Mouse (Mus musculus) hindbrain, postnatal 0 days (tissue): ENCODE measurements around the gene Raph1. TPM values are rescaled to one million over a fixed set of nuclear protein-coding genes. Genes with fewer than 3 reads are reported as not detected.
A peak's percentile ranks its signal among the peaks of the same experiment; 100 is the strongest.

ENCODE experiments used
- ATAC-seq: fragments of 200-750 bp; cut with Nextera tagmentation; 2 replicates; pipeline ENCODE4 v1.8.0; 2017; ENCODE audit warnings: mild to moderate bottlenecking, moderate TSS enrichment, moderate library complexity
- DNase-seq: peaks from one replicate; pipeline ENCODE4 v3.0.0-alpha.2; 2015; ENCODE audit warnings: low spot score
- H3K27ac ChIP-seq: fragments of 300-500 bp; sonication (generic); 2 replicates; pipeline ENCODE4 v1.5.1; 2014; ENCODE audit warnings: mild to moderate bottlenecking
- H3K27me3 ChIP-seq: fragments of 300-500 bp; sonication (generic); 2 replicates; pipeline ENCODE4 v1.6.1; 2014; ENCODE audit warnings: low read length, mixed read lengths; ENCODE audit not compliant: insufficient read depth
- H3K36me3 ChIP-seq: fragments of 300-500 bp; sonication (generic); 2 replicates; pipeline ENCODE4 v1.6.1; 2014; ENCODE audit warnings: low read length, mixed read lengths; ENCODE audit not compliant: insufficient read depth
- H3K4me1 ChIP-seq: fragments of 300-500 bp; sonication (generic); 2 replicates; pipeline ENCODE4 v1.6.1; 2014; ENCODE audit warnings: antibody characterized with exemption, low read length, mixed read lengths; ENCODE audit not compliant: insufficient read depth
- H3K4me2 ChIP-seq: fragments of 300-500 bp; sonication (generic); 2 replicates; pipeline ENCODE4 v1.6.1; 2014; ENCODE audit warnings: low read depth, mild to moderate bottlenecking, low read length, moderate library complexity, mixed read lengths
- H3K4me3 ChIP-seq: fragments of 300-500 bp; sonication (generic); 2 replicates; pipeline ENCODE4 v1.5.1; 2014; ENCODE audit warnings: low read length
- H3K9ac ChIP-seq: fragments of 300-500 bp; sonication (generic); replicated peaks from 2 replicates; pipeline ENCODE4 v1.6.1; 2014; ENCODE audit warnings: mild to moderate bottlenecking, low read length, moderate library complexity, mixed read lengths
- H3K9me3 ChIP-seq: fragments of 300-500 bp; sonication (generic); 2 replicates; pipeline ENCODE4 v1.6.1; 2016; ENCODE audit warnings: low read length, mixed read lengths
- CTCF ChIP-seq: IDR thresholded peaks from 2 replicates; pipeline ENCODE4 v1.5.1; 2016; ENCODE audit warnings: antibody characterized with exemption, control low read depth, low read depth
- WGBS: fragments of 180-500 bp; shearing (Covaris S2); extraction: QIAGEN DNeasy Blood & Tissue Kit; methylation state at CpG from one replicate; pipeline ENCODE4 v1.1.7; 2014; 5-methylcytosine and 5-hydroxymethylcytosine counted together
- polyA plus RNA-seq: library from polyadenylated mRNA; unstranded; fragments of >200 nt; fragmentation: Nextera tagmentation; extraction: Ambion mirVana; gene quantifications from 2 replicates; pipeline ENCODE4 v1.2.1, GENCODE M21; 2015
- total RNA-seq: library from RNA; depleted of rRNA; stranded (reverse); fragments of >200 nt; gene quantifications from 2 replicates; pipeline ENCODE4 v1.2.3, GENCODE M21; 2014

Gene Raph1
- total and polyA plus RNA-seq, 2 experiments from 2014 or later: 18.7 to 31.0 TPM

- no peaks in the 10 kb centered on the region for H3K36me3 ChIP-seq
- ATAC-seq (no peak), DNase-seq (peak; percentile 63)
- no peaks in the 10 kb centered on the region for H3K9me3 ChIP-seq
- TF ChIP-seq CTCF: peak; percentile 71
- under 1% methylated on average over 13 of the region's 13 CpGs for WGBS
- H3K4me2 ChIP-seq: peak overlapping the region; percentile 83
- H3K27me3 ChIP-seq: no peaks in the 10 kb centered on the region
- no peaks in the 10 kb centered on the region for H3K4me1 ChIP-seq
- H3K27ac ChIP-seq: peak overlapping the region; percentile 97
- H3K4me3 ChIP-seq: peak overlapping the region; percentile 89
- peak overlapping the region; percentile 96 for H3K9ac ChIP-seq
These were observed 1.5 kb downstream of the Raph1 start for GRCm38 (mm10) chr1:60565270-60565920.

- no peak for ATAC-seq
- no peaks in the 10 kb centered on the region for H3K4me1 ChIP-seq
- no peaks in the 10 kb centered on the region for H3K27me3 ChIP-seq
- H3K4me3 ChIP-seq: peak overlapping the region; percentile 89
- H3K27ac ChIP-seq: no peak overlapping the region
- H3K9me3 ChIP-seq: no peaks in the 10 kb centered on the region
- no peak for DNase-seq
- H3K9ac ChIP-seq: no peak overlapping the region; the same call in 1 of the 2 replicates
- H3K4me2 ChIP-seq: peak overlapping the region; percentile 83
- TF ChIP-seq CTCF: no peak
- no peaks in the 10 kb centered on the region for H3K36me3 ChIP-seq
- WGBS: 62% methylated on average over 5 of the region's 5 CpGs
These were observed 2.2 kb downstream of the Raph1 start for GRCm38 (mm10) chr1:60564691-60565090.

- Histone ChIP-seq H3K9me3 (no peaks in the 10 kb centered on the region), H3K9ac (no peak overlapping the region), H3K4me2 (no peak overlapping the region), H3K27ac (no peak overlapping the region), H3K27me3 (no peaks in the 10 kb centered on the region), H3K4me1 (no peaks in the 10 kb centered on the region), H3K36me3 (no peaks in the 10 kb centered on the region), H3K4me3 (no peak overlapping the region)
- DNase-seq (no peak), ATAC-seq (no peak)
- no peak for TF ChIP-seq CTCF
These were observed 3.9 kb downstream of the Raph1 start for GRCm38 (mm10) chr1:60563021-60563420.

GRCm38 (mm10) chr1:60543681-60544080, 23.2 kb downstream of the Raph1 start:
- Histone ChIP-seq H3K4me3 (no peak overlapping the region), H3K9me3 (no peaks in the 10 kb centered on the region), H3K9ac (no peak overlapping the region), H3K4me1 (no peaks in the 10 kb centered on the region), H3K27me3 (no peaks in the 10 kb centered on the region), H3K27ac (no peak overlapping the region), H3K36me3 (no peaks in the 10 kb centered on the region), H3K4me2 (no peak overlapping the region)
- 23% methylated on average over 1 of the region's 1 CpGs for WGBS
- no peak for DNase-seq
- no peak for TF ChIP-seq CTCF
- ATAC-seq: no peak

- no peaks in the 10 kb centered on the region for H3K9me3 ChIP-seq
- DNase-seq (no peak), ATAC-seq (no peak)
- WGBS: 94% methylated on average over 3 of the region's 3 CpGs
- no peaks in the 10 kb centered on the region for H3K27me3 ChIP-seq
- H3K4me1 ChIP-seq: no peaks in the 10 kb centered on the region
- no peak overlapping the region for H3K9ac ChIP-seq
- H3K27ac ChIP-seq: no peak overlapping the region
- H3K4me2 ChIP-seq: no peak overlapping the region
- no peaks in the 10 kb centered on the region for H3K36me3 ChIP-seq
- no peak overlapping the region for H3K4me3 ChIP-seq
- TF ChIP-seq CTCF: no peak
These were observed 27.6 kb downstream of the Raph1 start for GRCm38 (mm10) chr1:60539272-60539671.

GRCm38 (mm10) chr1:60534932-60535331, 32.0 kb downstream of the Raph1 start:
- ATAC-seq (no peak), DNase-seq (peak; percentile 24)
- peak; percentile 47 for TF ChIP-seq CTCF
- Histone ChIP-seq H3K36me3 (peaks cover 2% of the 10 kb centered on the region; the same call in 1 of the 2 replicates), H3K4me3 (no peak overlapping the region), H3K9me3 (no peaks in the 10 kb centered on the region), H3K4me2 (no peak overlapping the region), H3K27ac (no peak overlapping the region), H3K9ac (no peak overlapping the region), H3K4me1 (no peaks in the 10 kb centered on the region), H3K27me3 (no peaks in the 10 kb centered on the region)
- WGBS: 92% methylated on average over 2 of the region's 2 CpGs

- Histone ChIP-seq H3K27me3 (no peaks in the 10 kb centered on the region), H3K9ac (no peak overlapping the region), H3K4me3 (no peak overlapping the region), H3K4me1 (no peaks in the 10 kb centered on the region), H3K9me3 (no peaks in the 10 kb centered on the region), H3K36me3 (peaks cover 5% of the 10 kb centered on the region; the same call in 1 of the 2 replicates), H3K27ac (no peak overlapping the region), H3K4me2 (no peak overlapping the region)
- WGBS: 94% methylated on average over 2 of the region's 2 CpGs
- no peak for ATAC-seq
- TF ChIP-seq CTCF: no peak
- no peak for DNase-seq
These were observed 36.3 kb downstream of the Raph1 start for GRCm38 (mm10) chr1:60530636-60531035.
